In the genomic region with DNA sequence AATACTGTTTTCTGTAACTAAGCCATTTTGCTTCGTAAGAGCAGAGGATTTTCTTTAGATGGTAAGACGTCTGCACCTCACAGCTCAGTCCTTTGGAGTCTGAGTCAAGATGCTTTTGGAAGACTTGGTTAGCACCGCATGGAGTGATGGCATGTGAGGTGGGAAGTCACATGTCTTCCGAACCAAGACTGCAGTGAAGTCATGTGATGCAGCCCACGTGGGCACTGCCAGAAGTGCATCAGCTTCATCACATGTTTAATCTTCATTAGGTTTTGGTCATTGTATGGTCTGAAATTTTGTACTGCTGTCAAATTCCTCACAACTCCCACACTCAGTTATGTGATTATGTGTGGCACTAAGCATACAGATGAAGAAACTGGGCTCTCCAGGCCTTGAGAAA, we compare ENCODE assay signal across 15 mouse cellular contexts.
"Had no signal": no experiment of that assay in that cellular context is flagged by ENCODE, and none has a peak within 500 bp of the region (broad histone marks: within the 10 kb centered on the region; RNA-seq: fewer than 3 reads in every experiment).

No protein-coding gene starts in this region.

- DNase-seq: retina, postnatal 1 day; right cerebral cortex, adult 18-20 months; right cerebral cortex, postnatal 14 days; right cerebral cortex, postnatal 25 days; right cerebral cortex, postnatal 4 days; spleen, adult 18-20 months; thymus, adult 18-20 months; thymus, adult 2 months; thymus, postnatal 14 days; thymus, postnatal 25 days; thymus, postnatal 36 days; thymus, postnatal 4 days had no signal

- H3K9ac ChIP-seq: neural tube, embryonic 15.5 days; stomach, embryonic 15.5 days had no signal

- H3K4me3 ChIP-seq: neural tube, embryonic 15.5 days; stomach, embryonic 15.5 days had no signal

- H3K27ac ChIP-seq: neural tube, embryonic 15.5 days; stomach, embryonic 15.5 days; stomach, postnatal 0 days had no signal

- H3K36me3 ChIP-seq: neural tube, embryonic 15.5 days; stomach, embryonic 15.5 days had no signal

- H3K4me1 ChIP-seq: neural tube, embryonic 15.5 days had no signal

- H3K4me2 ChIP-seq: neural tube, embryonic 15.5 days; stomach, embryonic 15.5 days had no signal

- H3K9me3 ChIP-seq: neural tube, embryonic 15.5 days; stomach, embryonic 15.5 days had no signal

- H3K27me3 ChIP-seq: neural tube, embryonic 15.5 days; stomach, embryonic 15.5 days had no signal
